Mouse (Mus musculus) hindbrain, embryonic 11.5 days (tissue): Measurements from ENCODE around the gene Dennd1a. TPM values are rescaled to one million over a fixed set of nuclear protein-coding genes. Genes with fewer than 3 reads are reported as not detected.

ENCODE experiments used
- ATAC-seq: fragments of 200-750 bp; cut with Nextera tagmentation; 2 replicates; pipeline ENCODE4 v1.8.0; 2017; ENCODE audit warnings: mild to moderate bottlenecking, moderate TSS enrichment, moderate library complexity; ENCODE audit not compliant: low FRiP score
- DNase-seq: peaks from one replicate; pipeline ENCODE4 v3.0.0-alpha.2; 2015; ENCODE audit warnings: low spot score
- H3K27ac ChIP-seq: fragments of 300-500 bp; sonication (generic); 2 replicates; pipeline ENCODE4 v1.5.1; 2014; ENCODE audit warnings: mild to moderate bottlenecking, low read depth, low read length
- H3K27me3 ChIP-seq: fragments of 300-500 bp; sonication (generic); 2 replicates; pipeline ENCODE4 v1.6.1; 2014; ENCODE audit warnings: mild to moderate bottlenecking, low read length, moderate library complexity, mixed read lengths; ENCODE audit not compliant: control insufficient read depth, insufficient read depth
- H3K36me3 ChIP-seq: fragments of 300-500 bp; sonication (generic); 2 replicates; pipeline ENCODE4 v1.6.1; 2014; ENCODE audit warnings: mild to moderate bottlenecking, low read length, moderate library complexity, mixed read lengths; ENCODE audit not compliant: control insufficient read depth, insufficient read depth
- H3K4me1 ChIP-seq: fragments of 300-500 bp; sonication (generic); replicated peaks from 2 replicates; pipeline ENCODE4 v1.6.1; 2014; ENCODE audit warnings: low read length, mixed read lengths; ENCODE audit not compliant: control insufficient read depth, insufficient read depth
- H3K4me2 ChIP-seq: fragments of 300-500 bp; sonication (generic); replicated peaks from 2 replicates; pipeline ENCODE4 v1.6.1; 2014; ENCODE audit warnings: mild to moderate bottlenecking, low read depth, low read length
- H3K4me3 ChIP-seq: fragments of 300-500 bp; sonication (generic); 2 replicates; pipeline ENCODE4 v1.5.1; 2014; ENCODE audit warnings: low read depth, low read length
- H3K9ac ChIP-seq: fragments of 300-500 bp; sonication (generic); 2 replicates; pipeline ENCODE4 v1.6.1; 2014; ENCODE audit warnings: low read depth, low read length
- H3K9me3 ChIP-seq: fragments of 300-500 bp; sonication (generic); 2 replicates; pipeline ENCODE4 v1.6.1; 2016; ENCODE audit warnings: low read length; ENCODE audit not compliant: control insufficient read depth
- WGBS: fragments of 180-500 bp; shearing (Covaris S2); extraction: QIAGEN DNeasy Blood & Tissue Kit; methylation state at CpG from one replicate; pipeline ENCODE4 v1.1.7; 2014; 5-methylcytosine and 5-hydroxymethylcytosine counted together
- polyA plus RNA-seq: library from polyadenylated mRNA; unstranded; fragments of >200 nt; fragmentation: Nextera tagmentation; extraction: Ambion mirVana; gene quantifications from 2 replicates; pipeline ENCODE4 v1.2.1, GENCODE M21; 2014

The Dennd1a gene
- polyA plus RNA-seq, 1 experiment from 2014 or later, result 11.3 TPM

- Histone ChIP-seq H3K27me3 (no peaks in the 10 kb centered on the region), H3K4me3 (no peak overlapping the region), H3K36me3 (no peaks in the 10 kb centered on the region), H3K9ac (no peak overlapping the region), H3K27ac (no peak overlapping the region), H3K9me3 (no peaks in the 10 kb centered on the region), H3K4me2 (no peak overlapping the region), H3K4me1 (no peaks in the 10 kb centered on the region)
- DNase-seq (no peak), ATAC-seq (no peak)
- WGBS, result 79% methylated on average over 1 of the region's 1 CpGs
These were observed 433.2 kb downstream of the Dennd1a start for GRCm38 (mm10) chr2:37853878-37854435.

GRCm38 (mm10) chr2:37850626-37851025 lies 436.6 kb downstream of the Dennd1a start:
- Histone ChIP-seq H3K4me3 (no peak overlapping the region), H3K27me3 (no peaks in the 10 kb centered on the region), H3K9me3 (no peaks in the 10 kb centered on the region), H3K36me3 (no peaks in the 10 kb centered on the region), H3K4me1 (no peaks in the 10 kb centered on the region), H3K9ac (no peak overlapping the region), H3K27ac (no peak overlapping the region), H3K4me2 (no peak overlapping the region)
- WGBS, result 79% methylated on average over 1 of the region's 1 CpGs
- ATAC-seq (no peak), DNase-seq (no peak)

- Histone ChIP-seq H3K9ac (no peak overlapping the region), H3K27me3 (no peaks in the 10 kb centered on the region), H3K4me1 (no peaks in the 10 kb centered on the region), H3K4me2 (no peak overlapping the region), H3K36me3 (no peaks in the 10 kb centered on the region), H3K27ac (no peak overlapping the region), H3K4me3 (no peak overlapping the region), H3K9me3 (no peaks in the 10 kb centered on the region)
- no peak for ATAC-seq
- DNase-seq, result no peak
- WGBS, result 84% methylated on average over 3 of the region's 3 CpGs
These were observed 437.8 kb downstream of the Dennd1a start for GRCm38 (mm10) chr2:37849357-37849756.

GRCm38 (mm10) chr2:37842719-37843118 lies 444.5 kb downstream of the Dennd1a start:
- WGBS, result 37% methylated on average over 4 of the region's 4 CpGs
- ATAC-seq, result peak; percentile 51
- Histone ChIP-seq H3K27ac (peak overlapping the region; percentile 61; the same call in 1 of the 2 replicates), H3K4me1 (peaks cover 8% of the 10 kb centered on the region; the same call in 1 of the 2 replicates), H3K36me3 (no peaks in the 10 kb centered on the region), H3K27me3 (no peaks in the 10 kb centered on the region), H3K4me3 (no peak overlapping the region), H3K9me3 (no peaks in the 10 kb centered on the region), H3K4me2 (no peak overlapping the region), H3K9ac (no peak overlapping the region; the same call in 1 of the 2 replicates)
- peak; percentile 36 for DNase-seq

- H3K36me3 ChIP-seq, result no peaks in the 10 kb centered on the region
- no peak overlapping the region for H3K9ac ChIP-seq
- H3K4me2 ChIP-seq, result no peak overlapping the region
- H3K27me3 ChIP-seq, result no peaks in the 10 kb centered on the region
- DNase-seq, result peak; percentile 51
- ATAC-seq, result peak; percentile 89
- H3K27ac ChIP-seq, result peak overlapping the region; percentile 61; the same call in 1 of the 2 replicates
- H3K4me1 ChIP-seq, result peaks cover 8% of the 10 kb centered on the region; the same call in 1 of the 2 replicates
- WGBS, result 2% methylated on average over 7 of the region's 7 CpGs
- H3K9me3 ChIP-seq, result no peaks in the 10 kb centered on the region
- H3K4me3 ChIP-seq, result no peak overlapping the region
These were observed 445.0 kb downstream of the Dennd1a start for GRCm38 (mm10) chr2:37842151-37842569.

- ATAC-seq (no peak), DNase-seq (no peak)
- no peak overlapping the region for H3K4me2 ChIP-seq
- H3K36me3 ChIP-seq, result no peaks in the 10 kb centered on the region
- H3K4me1 ChIP-seq, result peaks cover 8% of the 10 kb centered on the region; the same call in 1 of the 2 replicates
- no peak overlapping the region for H3K9ac ChIP-seq
- no peak overlapping the region for H3K4me3 ChIP-seq
- H3K27ac ChIP-seq, result no peak overlapping the region
- H3K27me3 ChIP-seq, result no peaks in the 10 kb centered on the region
- no peaks in the 10 kb centered on the region for H3K9me3 ChIP-seq
These were observed 447.3 kb downstream of the Dennd1a start for GRCm38 (mm10) chr2:37839922-37840321.

GRCm38 (mm10) chr2:37838202-37838984 lies 448.8 kb downstream of the Dennd1a start:
- H3K36me3 ChIP-seq, result no peaks in the 10 kb centered on the region
- H3K9me3 ChIP-seq, result no peaks in the 10 kb centered on the region
- H3K4me2 ChIP-seq, result no peak overlapping the region
- no peak for ATAC-seq
- H3K4me3 ChIP-seq, result no peak overlapping the region
- H3K27me3 ChIP-seq, result no peaks in the 10 kb centered on the region
- H3K27ac ChIP-seq, result no peak overlapping the region
- 86% methylated on average over 7 of the region's 7 CpGs for WGBS
- H3K4me1 ChIP-seq, result peaks cover 8% of the 10 kb centered on the region; the same call in 1 of the 2 replicates
- no peak overlapping the region for H3K9ac ChIP-seq
- DNase-seq, result no peak

GRCm38 (mm10) chr2:37837542-37837941 lies 449.6 kb downstream of the Dennd1a start:
- Histone ChIP-seq H3K9ac (no peak overlapping the region), H3K36me3 (no peaks in the 10 kb centered on the region), H3K4me1 (peaks cover under 1% of the 10 kb centered on the region; the same call in 1 of the 2 replicates), H3K27ac (no peak overlapping the region), H3K27me3 (no peaks in the 10 kb centered on the region), H3K4me3 (no peak overlapping the region), H3K4me2 (no peak overlapping the region), H3K9me3 (no peaks in the 10 kb centered on the region)
- DNase-seq (no peak), ATAC-seq (no peak)
- WGBS, result 98% methylated on average over 3 of the region's 3 CpGs

GRCm38 (mm10) chr2:37836926-37837325 lies 450.3 kb downstream of the Dennd1a start:
- ATAC-seq, result no peak

More at GRCm38 (mm10) chr2:37836926-37837325, 450.3 kb downstream of the Dennd1a start:
- H3K4me3 ChIP-seq, result no peak overlapping the region
- no peak overlapping the region for H3K27ac ChIP-seq
- WGBS, result 94% methylated on average over 3 of the region's 3 CpGs
- no peaks in the 10 kb centered on the region for H3K27me3 ChIP-seq
- no peaks in the 10 kb centered on the region for H3K4me1 ChIP-seq
- H3K9me3 ChIP-seq, result no peaks in the 10 kb centered on the region
- H3K36me3 ChIP-seq, result no peaks in the 10 kb centered on the region
- H3K9ac ChIP-seq, result no peak overlapping the region
- no peak for DNase-seq
- no peak overlapping the region for H3K4me2 ChIP-seq
